Mouse (Mus musculus) midbrain, postnatal 0 days (tissue): ENCODE results near the gene Hes2. TPM values are rescaled to one million over a fixed set of nuclear protein-coding genes. Genes with fewer than 3 reads are reported as not detected.

Experiments
- ATAC-seq: fragments of 200-750 bp; cut with Nextera tagmentation; 2 replicates; pipeline ENCODE4 v1.8.0; 2017; ENCODE audit warnings: moderate number of reproducible peaks, mild to moderate bottlenecking, moderate TSS enrichment, moderate library complexity; ENCODE audit not compliant: low FRiP score
- DNase-seq: peaks from one replicate; pipeline ENCODE4 v3.0.0-alpha.2; 2015; ENCODE audit warnings: low spot score
- H3K27ac ChIP-seq: fragments of 300-500 bp; sonication (generic); 2 replicates; pipeline ENCODE4 v1.5.1; 2014; ENCODE audit warnings: low read depth, mild to moderate bottlenecking, low read length, mixed read lengths
- H3K27me3 ChIP-seq: fragments of 300-500 bp; sonication (generic); 2 replicates; pipeline ENCODE4 v1.6.1; 2014; ENCODE audit warnings: low read length, control low read depth, mixed read lengths; ENCODE audit not compliant: insufficient read depth
- H3K36me3 ChIP-seq: fragments of 300-500 bp; sonication (generic); 2 replicates; pipeline ENCODE4 v1.6.1; 2014; ENCODE audit warnings: low read length, control low read depth, mixed read lengths; ENCODE audit not compliant: insufficient read depth
- H3K4me1 ChIP-seq: fragments of 300-500 bp; sonication (generic); 2 replicates; pipeline ENCODE4 v1.6.1; 2014; ENCODE audit warnings: mild to moderate bottlenecking, control low read depth, antibody characterized with exemption, low read length, mixed read lengths; ENCODE audit not compliant: insufficient read depth
- H3K4me2 ChIP-seq: fragments of 300-500 bp; sonication (generic); 2 replicates; pipeline ENCODE4 v1.6.1; 2014; ENCODE audit warnings: low read depth, mild to moderate bottlenecking, low read length, mixed read lengths; ENCODE audit not compliant: poor library complexity, severe bottlenecking
- H3K4me3 ChIP-seq: fragments of 300-500 bp; sonication (generic); 2 replicates; pipeline ENCODE4 v1.5.1; 2014; ENCODE audit warnings: low read depth, mild to moderate bottlenecking, low read length, moderate library complexity
- H3K9ac ChIP-seq: fragments of 300-500 bp; sonication (generic); replicated peaks from 2 replicates; pipeline ENCODE4 v1.6.1; 2014; ENCODE audit warnings: mild to moderate bottlenecking, low read length, moderate library complexity, mixed read lengths; ENCODE audit not compliant: poor library complexity, severe bottlenecking
- H3K9me3 ChIP-seq: fragments of 300-500 bp; sonication (generic); 2 replicates; pipeline ENCODE4 v1.6.1; 2016; ENCODE audit warnings: low read length, control low read depth
- CTCF ChIP-seq: IDR thresholded peaks from 2 replicates; pipeline ENCODE4 v1.5.1; 2016; ENCODE audit warnings: antibody characterized with exemption, mild to moderate bottlenecking
- WGBS: fragments of 180-500 bp; shearing (Covaris S2); extraction: QIAGEN DNeasy Blood & Tissue Kit; methylation state at CpG from one replicate; pipeline ENCODE4 v1.1.7; 2014; 5-methylcytosine and 5-hydroxymethylcytosine counted together
- polyA plus RNA-seq: library from polyadenylated mRNA; unstranded; fragments of >200 nt; fragmentation: Nextera tagmentation; extraction: Ambion mirVana; gene quantifications from 2 replicates; pipeline ENCODE4 v1.2.1, GENCODE M21; 2015
- total RNA-seq: library from RNA; depleted of rRNA; stranded (reverse); fragments of >200 nt; gene quantifications from 2 replicates; pipeline ENCODE4 v1.2.3, GENCODE M21; 2014

Hes2 gene
- total and polyA plus RNA-seq, 2 experiments from 2014 or later = not detected

GRCm38 (mm10) chr4:152171543-152171942, 12.9 kb downstream of the Hes2 start:
- H3K9ac ChIP-seq = no peak overlapping the region
- H3K36me3 ChIP-seq = no peaks in the 10 kb centered on the region
- TF ChIP-seq CTCF = peak; percentile 53
- WGBS = 88% methylated on average over 6 of the region's 6 CpGs
- no peaks in the 10 kb centered on the region for H3K9me3 ChIP-seq
- H3K4me2 ChIP-seq = no peak overlapping the region
- H3K27ac ChIP-seq = no peak overlapping the region
- ATAC-seq = no peak
- no peaks in the 10 kb centered on the region for H3K27me3 ChIP-seq
- no peak overlapping the region for H3K4me3 ChIP-seq
- no peaks in the 10 kb centered on the region for H3K4me1 ChIP-seq
- DNase-seq = no peak

- H3K4me2 ChIP-seq = no peak overlapping the region
- no peaks in the 10 kb centered on the region for H3K27me3 ChIP-seq
- no peak overlapping the region for H3K9ac ChIP-seq
- 3% methylated on average over 5 of the region's 5 CpGs for WGBS
- DNase-seq (peak; percentile 71), ATAC-seq (no peak)
- no peak overlapping the region for H3K4me3 ChIP-seq
- no peaks in the 10 kb centered on the region for H3K36me3 ChIP-seq
- no peaks in the 10 kb centered on the region for H3K4me1 ChIP-seq
- H3K9me3 ChIP-seq = no peaks in the 10 kb centered on the region
- no peak overlapping the region for H3K27ac ChIP-seq
- TF ChIP-seq CTCF = peak; percentile 87
Observed at GRCm38 (mm10) chr4:152173041-152173440, 14.4 kb downstream of the Hes2 start.

- ATAC-seq = no peak
- Histone ChIP-seq H3K9ac (no peak overlapping the region), H3K4me2 (no peak overlapping the region), H3K4me1 (no peaks in the 10 kb centered on the region), H3K36me3 (no peaks in the 10 kb centered on the region), H3K27me3 (no peaks in the 10 kb centered on the region), H3K27ac (no peak overlapping the region), H3K4me3 (no peak overlapping the region), H3K9me3 (no peaks in the 10 kb centered on the region)
- TF ChIP-seq CTCF = no peak
- no peak for DNase-seq
- WGBS = 87% methylated on average over 9 of the region's 9 CpGs
Observed at GRCm38 (mm10) chr4:152173956-152174355, 15.3 kb downstream of the Hes2 start.

GRCm38 (mm10) chr4:152176638-152177037, 18.0 kb downstream of the Hes2 start:
- Histone ChIP-seq H3K27ac (no peak overlapping the region), H3K4me2 (no peak overlapping the region), H3K27me3 (no peaks in the 10 kb centered on the region), H3K4me3 (no peak overlapping the region), H3K36me3 (no peaks in the 10 kb centered on the region), H3K9me3 (no peaks in the 10 kb centered on the region), H3K4me1 (peaks cover 5% of the 10 kb centered on the region; the same call in 1 of the 2 replicates), H3K9ac (no peak overlapping the region)
- no peak for DNase-seq
- ATAC-seq = no peak
- TF ChIP-seq CTCF = no peak
- 76% methylated on average over 3 of the region's 3 CpGs for whole genome bisulfite sequencing

- H3K4me2 ChIP-seq = peak overlapping the region; percentile 74
- peak overlapping the region; percentile 86 for H3K9ac ChIP-seq
- no peaks in the 10 kb centered on the region for H3K36me3 ChIP-seq
- DNase-seq = no peak
- H3K4me1 ChIP-seq = peaks cover 5% of the 10 kb centered on the region; the same call in 1 of the 2 replicates
- no peak for ATAC-seq
- no peaks in the 10 kb centered on the region for H3K27me3 ChIP-seq
- no peaks in the 10 kb centered on the region for H3K9me3 ChIP-seq
- no peak for TF ChIP-seq CTCF
- peak overlapping the region; percentile 80 for H3K27ac ChIP-seq
- peak overlapping the region; percentile 85 for H3K4me3 ChIP-seq
- WGBS = 68% methylated on average over 6 of the region's 6 CpGs
Observed at GRCm38 (mm10) chr4:152177174-152177536, 18.5 kb downstream of the Hes2 start.

GRCm38 (mm10) chr4:152177537-152178343, 19.1 kb downstream of the Hes2 start, which contains the start of gene Acot7:
TSS of gene Acot7 (plus strand) at chr4:152178134.
- H3K27me3 ChIP-seq = no peaks in the 10 kb centered on the region
- ATAC-seq = peak; percentile 93
- under 1% methylated on average over 78 of the region's 108 CpGs for WGBS
- peak within 1 kb of the TSS; percentile 74 for H3K4me2 ChIP-seq
- TF ChIP-seq CTCF = 0 out of 2 replicates have a peak, but pooled peaks have one; percentile 8
- no peaks in the 10 kb centered on the region for H3K9me3 ChIP-seq
- DNase-seq = peak; percentile 95
- peaks cover 5% of the 10 kb centered on the region; the same call in 1 of the 2 replicates for H3K4me1 ChIP-seq
- peak within 1 kb of the TSS; percentile 86 for H3K9ac ChIP-seq
- peak within 1 kb of the TSS; percentile 80 for H3K27ac ChIP-seq
- H3K4me3 ChIP-seq = peak within 1 kb of the TSS; percentile 85
- no peaks in the 10 kb centered on the region for H3K36me3 ChIP-seq
